Mouse (Mus musculus): ENCODE results near the gene Gdf7. TPM values are rescaled to one million over a fixed set of nuclear protein-coding genes. Genes with fewer than 3 reads are reported as not detected.

Gdf7 gene
- polyA plus RNA-seq, 1 experiment from 2014 or later: not detected

DNA sequence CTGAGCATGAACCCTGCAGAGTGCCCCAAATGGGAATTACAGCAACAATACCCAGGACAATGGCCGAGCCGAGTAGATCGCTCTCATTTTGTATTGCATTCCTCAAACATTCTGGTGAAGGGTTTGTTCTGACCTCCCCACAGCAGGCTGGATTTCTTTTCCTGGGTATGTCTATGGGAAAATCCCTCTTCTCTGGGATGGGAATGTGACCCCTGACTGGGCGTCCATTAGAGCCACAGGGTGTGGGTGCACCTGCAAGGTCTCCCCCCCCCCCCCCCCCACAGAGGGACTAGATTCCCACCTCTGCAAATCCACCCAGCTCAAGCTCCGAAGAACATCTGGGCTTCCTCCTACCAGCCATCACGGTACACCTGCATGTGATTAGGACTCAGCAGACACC, 12.7 kb downstream of the Gdf7 start:
- 90% methylated on average over 6 of the region's 6 CpGs for WGBS
- Histone ChIP-seq H3K4me2 (no peak overlapping the region), H3K27me3 (replicated peaks) (no peaks in the 10 kb centered on the region), H3K27ac (no peak overlapping the region), H3K4me1 (no peaks in the 10 kb centered on the region), H3K9ac (no peak overlapping the region), H3K4me3 (replicated peaks) (no peak overlapping the region), H3K9me3 (no peaks in the 10 kb centered on the region), H3K36me3 (no peaks in the 10 kb centered on the region; the same call in 1 of the 2 replicates)
- no peak for ATAC-seq (ENCODE audit: insufficient read depth, low FRiP score, low read depth)

DNA sequence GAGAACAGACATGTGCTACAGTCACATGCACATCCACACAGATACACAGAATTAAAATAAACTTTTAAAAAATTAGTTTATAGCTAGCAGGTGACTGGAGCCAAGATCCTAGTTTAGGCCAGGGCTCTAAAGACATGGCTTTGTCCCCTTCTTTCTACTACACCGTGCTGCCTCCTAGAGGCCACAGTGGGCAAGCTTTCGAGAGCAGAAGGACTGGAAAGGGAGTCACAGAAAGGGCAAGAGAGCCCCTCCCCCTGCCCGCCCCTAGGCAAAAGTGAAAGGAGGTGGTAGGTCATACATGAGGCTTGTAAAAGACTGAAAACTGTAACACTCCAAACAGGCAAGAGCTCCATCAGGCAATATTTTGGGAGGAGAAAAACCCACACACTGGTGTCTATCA, 13.8 kb downstream of the Gdf7 start:
- Histone ChIP-seq H3K9ac (no peak overlapping the region), H3K27ac (no peak overlapping the region), H3K4me3 (replicated peaks) (no peak overlapping the region), H3K36me3 (no peaks in the 10 kb centered on the region; the same call in 1 of the 2 replicates), H3K27me3 (replicated peaks) (no peaks in the 10 kb centered on the region), H3K9me3 (no peaks in the 10 kb centered on the region), H3K4me1 (no peaks in the 10 kb centered on the region), H3K4me2 (no peak overlapping the region)
- 58% methylated on average over 3 of the region's 3 CpGs for WGBS
- no peak for ATAC-seq (ENCODE audit: insufficient read depth, low FRiP score, low read depth)

DNA sequence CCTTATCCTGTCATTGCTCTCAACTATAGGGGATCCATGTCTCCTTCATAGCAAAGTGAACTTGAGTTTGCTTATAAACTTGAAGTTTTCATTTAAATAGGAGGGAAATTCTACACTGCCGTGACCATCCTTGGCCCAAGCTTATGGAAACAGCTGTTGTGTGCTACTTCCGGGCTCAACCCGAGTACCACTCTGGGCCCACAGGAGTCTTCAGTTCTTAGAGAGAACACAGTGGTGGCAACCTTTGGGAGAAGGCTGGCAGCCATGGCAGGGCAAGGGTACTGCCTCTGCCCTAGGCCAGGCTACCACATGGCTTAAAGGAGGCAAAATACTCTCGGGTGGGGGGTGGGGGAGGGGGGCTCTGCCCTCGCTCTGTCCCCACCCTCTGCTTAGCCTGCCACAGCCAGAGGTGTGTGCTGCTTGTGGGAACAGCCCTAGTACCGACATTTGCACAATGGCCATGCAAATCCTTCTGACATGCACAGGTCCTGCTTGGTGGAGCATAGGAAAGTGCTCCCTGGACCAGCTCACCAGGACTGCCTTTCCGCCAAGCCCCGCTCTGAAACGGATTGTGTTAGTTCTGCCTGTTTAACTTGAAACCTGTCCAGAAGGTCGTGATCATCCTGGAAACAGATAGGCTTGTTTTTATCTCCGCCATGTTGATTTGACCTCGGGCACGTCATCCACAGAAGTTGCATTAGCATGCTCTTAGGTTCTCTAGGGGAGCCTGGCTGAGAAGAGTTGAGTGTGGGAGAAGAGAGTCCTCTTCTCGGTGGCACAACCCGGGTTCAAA, 20.3 kb downstream of the Gdf7 start:
- Histone ChIP-seq H3K27me3 (replicated peaks) (no peaks in the 10 kb centered on the region), H3K4me1 (no peaks in the 10 kb centered on the region), H3K27ac (no peak overlapping the region), H3K9ac (no peak overlapping the region), H3K4me3 (replicated peaks) (no peak overlapping the region), H3K9me3 (no peaks in the 10 kb centered on the region), H3K36me3 (no peaks in the 10 kb centered on the region), H3K4me2 (no peak overlapping the region)
- ATAC-seq (ENCODE audit: insufficient read depth, low FRiP score, low read depth): no peak
- WGBS: 82% methylated on average over 15 of the region's 15 CpGs

DNA sequence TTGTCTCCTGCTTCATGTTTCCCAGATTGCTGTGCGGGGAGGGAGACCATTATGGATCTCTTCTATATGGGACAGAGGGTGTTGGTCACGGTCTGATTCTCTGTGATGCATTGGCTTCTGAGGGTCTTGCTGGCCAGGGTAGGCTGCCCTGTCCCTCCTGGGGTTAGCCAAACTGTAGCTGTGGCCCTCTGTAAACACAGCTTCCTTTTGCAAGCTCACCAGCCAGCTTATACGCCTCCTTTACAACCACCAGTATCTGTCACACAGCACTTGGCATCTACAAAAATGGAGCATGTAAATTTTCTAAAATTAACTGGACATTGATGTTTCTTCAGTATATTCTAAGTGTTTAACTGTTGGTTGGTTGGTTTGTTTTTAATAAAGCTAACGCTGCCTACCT, 26.3 kb downstream of the Gdf7 start:
- Histone ChIP-seq H3K9ac (no peak overlapping the region), H3K36me3 (no peaks in the 10 kb centered on the region), H3K27ac (no peak overlapping the region), H3K4me1 (no peaks in the 10 kb centered on the region), H3K9me3 (no peaks in the 10 kb centered on the region), H3K4me2 (no peak overlapping the region), H3K4me3 (replicated peaks) (no peak overlapping the region), H3K27me3 (replicated peaks) (no peaks in the 10 kb centered on the region)
- 82% methylated on average over 4 of the region's 4 CpGs for WGBS
- no peak for ATAC-seq (ENCODE audit: insufficient read depth, low FRiP score, low read depth)

DNA sequence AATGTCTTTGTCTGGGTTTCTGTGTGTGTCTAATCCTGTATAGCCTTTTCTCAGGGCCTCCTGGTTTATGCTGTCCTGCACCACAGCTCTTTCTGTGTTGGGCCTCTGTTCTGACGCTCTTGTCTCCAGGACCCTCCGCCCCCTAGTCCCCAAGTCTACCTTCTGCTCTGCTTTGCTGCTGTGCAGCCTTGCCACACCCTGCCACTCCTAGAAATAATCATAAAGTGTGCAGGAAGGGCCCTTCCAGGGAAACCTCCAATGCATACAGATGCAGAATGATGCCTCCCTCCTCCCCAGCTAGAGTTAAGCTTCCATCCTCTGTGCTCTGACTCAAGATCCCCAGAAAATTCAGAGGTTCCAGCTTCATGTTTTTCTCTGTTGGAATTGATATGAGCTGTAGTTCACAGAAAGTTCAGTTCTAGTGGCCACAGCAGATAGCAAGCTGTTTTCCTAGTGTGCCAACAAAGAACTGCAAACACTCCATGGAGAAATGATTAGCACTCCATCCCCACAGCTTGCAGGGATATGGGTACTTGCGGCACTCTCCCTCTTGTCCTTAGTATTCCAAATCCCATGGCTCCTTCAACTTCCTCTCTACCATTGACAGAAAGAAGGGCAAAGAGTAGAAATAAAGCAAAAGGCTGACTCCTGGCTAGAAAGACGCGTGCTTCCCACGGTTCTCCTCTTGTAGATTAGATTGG, 28.1 kb downstream of the Gdf7 start:
- no peak overlapping the region for H3K9ac ChIP-seq
- no peak overlapping the region for H3K27ac ChIP-seq
- WGBS: 86% methylated on average over 6 of the region's 6 CpGs
- H3K4me3 ChIP-seq (replicated peaks): no peak overlapping the region
- H3K9me3 ChIP-seq: no peaks in the 10 kb centered on the region
- no peaks in the 10 kb centered on the region for H3K4me1 ChIP-seq
- no peak overlapping the region for H3K4me2 ChIP-seq
- H3K36me3 ChIP-seq: no peaks in the 10 kb centered on the region
- no peaks in the 10 kb centered on the region for H3K27me3 ChIP-seq (replicated peaks)
- no peak for ATAC-seq (ENCODE audit: insufficient read depth, low FRiP score, low read depth)

DNA sequence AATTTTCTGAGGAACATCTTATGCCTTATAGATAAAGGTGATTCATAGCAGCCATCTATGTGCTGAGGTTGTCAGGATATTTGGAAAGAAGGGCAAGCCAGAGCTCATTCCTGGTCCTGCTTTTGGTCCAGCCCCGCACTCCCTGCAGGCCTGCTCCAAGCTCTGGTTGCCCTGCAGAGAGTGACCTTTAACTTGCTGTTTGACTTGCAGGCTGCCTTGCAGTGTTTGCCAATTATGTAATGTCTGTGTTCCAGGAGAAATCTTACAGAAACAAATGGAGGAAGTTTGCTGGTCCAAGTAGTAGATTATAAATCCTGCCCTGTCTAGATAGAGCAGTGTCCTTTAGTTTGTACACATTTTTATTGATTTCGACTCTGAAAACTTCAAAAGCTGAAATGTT, 30.3 kb downstream of the Gdf7 start:
- H3K36me3 ChIP-seq: no peaks in the 10 kb centered on the region
- no peaks in the 10 kb centered on the region for H3K9me3 ChIP-seq
- no peaks in the 10 kb centered on the region for H3K27me3 ChIP-seq (replicated peaks)
- H3K9ac ChIP-seq: no peak overlapping the region
- H3K27ac ChIP-seq: no peak overlapping the region
- H3K4me2 ChIP-seq: no peak overlapping the region
- 64% methylated on average over 2 of the region's 2 CpGs for WGBS
- no peak overlapping the region for H3K4me3 ChIP-seq (replicated peaks)
- ATAC-seq (ENCODE audit: insufficient read depth, low FRiP score, low read depth): no peak
- no peaks in the 10 kb centered on the region for H3K4me1 ChIP-seq

DNA sequence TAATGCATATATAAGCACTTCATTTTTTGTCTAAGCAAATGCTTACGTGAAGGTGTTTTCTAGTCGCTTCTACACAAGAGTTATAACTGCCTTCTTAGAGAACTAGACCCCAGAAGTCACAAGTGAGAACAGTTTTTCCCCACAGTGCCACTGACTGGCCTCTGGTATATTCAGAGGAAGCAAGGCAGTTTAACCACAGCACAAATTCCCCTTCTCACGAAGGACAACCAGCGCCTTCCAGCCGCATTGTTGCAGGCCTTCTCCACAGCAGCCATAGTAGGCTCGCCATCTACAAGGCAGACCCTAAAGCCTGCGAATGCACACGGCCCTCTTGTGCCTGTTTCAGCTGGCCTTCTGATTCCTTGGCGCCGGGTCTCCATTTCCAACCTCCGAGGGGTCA, 32.1 kb downstream of the Gdf7 start:
- 91% methylated on average over 11 of the region's 11 CpGs for WGBS
- no peak overlapping the region for H3K9ac ChIP-seq
- no peak for ATAC-seq (ENCODE audit: insufficient read depth, low FRiP score, low read depth)

DNA sequence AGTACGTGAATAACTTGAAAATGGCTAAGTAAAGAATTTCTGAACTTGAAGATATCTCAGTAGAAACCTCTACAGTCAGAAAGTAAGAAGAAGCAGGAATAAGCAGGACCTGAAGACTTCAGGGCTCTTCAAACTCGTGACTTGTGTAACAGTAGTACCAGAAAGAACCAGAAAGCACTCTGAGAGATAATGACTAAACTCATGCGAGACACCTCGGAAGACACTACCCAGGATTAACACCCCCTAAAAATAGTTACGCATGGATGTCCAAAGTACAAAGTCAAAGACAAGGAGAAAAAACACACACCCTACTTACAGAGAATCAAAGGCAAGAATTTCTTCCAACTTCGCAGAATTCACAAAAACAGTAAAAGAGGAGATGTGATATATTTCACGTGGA, 35.4 kb downstream of the Gdf7 start:
- Histone ChIP-seq H3K9me3 (no peaks in the 10 kb centered on the region), H3K4me1 (no peaks in the 10 kb centered on the region; the same call in 1 of the 2 replicates), H3K27me3 (replicated peaks) (no peaks in the 10 kb centered on the region), H3K4me3 (replicated peaks) (no peak overlapping the region), H3K27ac (no peak overlapping the region), H3K36me3 (no peaks in the 10 kb centered on the region), H3K4me2 (no peak overlapping the region), H3K9ac (no peak overlapping the region)
- ATAC-seq (ENCODE audit: insufficient read depth, low FRiP score, low read depth): no peak
- WGBS: 86% methylated on average over 7 of the region's 7 CpGs

More for the DNA sequence above, 32.1 kb downstream of the Gdf7 start:
- H3K4me2 ChIP-seq: no peak overlapping the region
- H3K9me3 ChIP-seq: no peaks in the 10 kb centered on the region
- H3K27ac ChIP-seq: no peak overlapping the region
- no peaks in the 10 kb centered on the region for H3K27me3 ChIP-seq (replicated peaks)
- H3K36me3 ChIP-seq: no peaks in the 10 kb centered on the region
- H3K4me1 ChIP-seq: no peaks in the 10 kb centered on the region
- no peak overlapping the region for H3K4me3 ChIP-seq (replicated peaks)

DNA sequence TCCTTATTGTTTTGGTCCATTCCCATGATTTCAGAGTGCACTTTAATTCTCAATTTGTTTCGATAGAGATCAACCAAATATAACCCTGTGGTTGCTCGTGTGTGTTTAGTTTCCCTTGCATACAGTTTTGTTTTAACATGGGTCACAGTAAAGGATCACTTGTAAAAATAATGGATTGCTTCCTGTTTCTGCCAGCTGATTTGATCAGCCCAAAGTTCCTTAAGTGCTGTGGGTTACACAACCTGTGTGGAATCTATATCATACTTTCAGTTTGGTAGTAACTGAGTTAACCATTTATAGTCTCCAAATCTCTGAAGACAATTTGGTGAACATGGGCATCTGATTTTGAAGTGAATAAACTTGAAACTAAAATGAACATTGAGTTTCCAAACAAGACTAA, 41.5 kb downstream of the Gdf7 start:
- H3K9me3 ChIP-seq: no peaks in the 10 kb centered on the region
- H3K36me3 ChIP-seq: no peaks in the 10 kb centered on the region
- 45% methylated on average over 2 of the region's 2 CpGs for WGBS
- no peaks in the 10 kb centered on the region; the same call in 1 of the 2 replicates for H3K4me1 ChIP-seq
- H3K9ac ChIP-seq: no peak overlapping the region
- ATAC-seq (ENCODE audit: insufficient read depth, low FRiP score, low read depth): no peak
- no peaks in the 10 kb centered on the region for H3K27me3 ChIP-seq (replicated peaks)
- H3K4me2 ChIP-seq: no peak overlapping the region
- H3K27ac ChIP-seq: no peak overlapping the region
- no peak overlapping the region for H3K4me3 ChIP-seq (replicated peaks)

Other genes starting within 250 kb of the Gdf7 start
- 56.5 and 59.5 TPM in 2 replicates for gene Ldah, start 93.8 kb downstream of the Gdf7 start, polyA plus RNA-seq (2015; fragmentation: Nextera tagmentation; extraction: Ambion mirVana)
- gene Hs1bp3, start 11.5 kb upstream of the Gdf7 start, polyA plus RNA-seq (2015; fragmentation: Nextera tagmentation; extraction: Ambion mirVana): 14.5 and 14.9 TPM in 2 replicates
- gene Rhob, start 198.1 kb upstream of the Gdf7 start, polyA plus RNA-seq (2015; fragmentation: Nextera tagmentation; extraction: Ambion mirVana): 41.5 and 43.8 TPM in 2 replicates